Mouse (Mus musculus): ENCODE results near the gene Lpar2.

- TF ChIP-seq EP300 (IDR thresholded peaks at IDR 0.05) (no peak), CTCF (IDR thresholded peaks at IDR 0.05) (no peak)
Measured at GRCm38 (mm10) chr8:69791415-69792068, 30.7 kb upstream of the Lpar2 start.
